Mouse (Mus musculus) heart, postnatal 0 days (tissue): ENCODE measurements around the gene Herc6.

Experiments
- CTCF ChIP-seq: IDR thresholded peaks from 2 replicates; pipeline ENCODE4 v1.5.1; 2016; ENCODE audit warnings: antibody characterized with exemption, control low read depth, low read depth
- EP300 ChIP-seq: IDR thresholded peaks from 2 replicates; pipeline ENCODE4 v1.6.1; 2016; ENCODE audit warnings: antibody characterized with exemption, low read depth

- TF ChIP-seq CTCF (no peak), EP300 (no peak)
These were observed 103.4 kb downstream of the Herc6 start for GRCm38 (mm10) chr6:57684156-57684555.
